Mouse (Mus musculus) lung, adult 2 months (tissue): ENCODE measurements around the gene Jmjd4.

Experiments used
- CTCF ChIP-seq: fragments of 200-500 bp; IDR thresholded peaks from 2 replicates; pipeline ENCODE4 v1.5.1; 2011; ENCODE audit warnings: mild to moderate bottlenecking, low read length, control low read depth; ENCODE audit not compliant: insufficient read depth
- POLR2A ChIP-seq: fragments of 200-500 bp; IDR thresholded peaks from 2 replicates; pipeline ENCODE4 v1.6.1; 2011; ENCODE audit warnings: low read depth, mild to moderate bottlenecking, control low read depth, low read length, borderline replicate concordance; ENCODE audit errors: extremely low read depth

GRCm38 (mm10) chr11:59497747-59498146, 47.9 kb downstream of the Jmjd4 start:
- TF ChIP-seq POLR2A: no peak
- TF ChIP-seq CTCF: no peak
